Mouse (Mus musculus): ENCODE measurements around the gene Tlcd2. TPM values are rescaled to one million over a fixed set of nuclear protein-coding genes. Genes with fewer than 3 reads are reported as not detected.

Gene Tlcd2
- polyA plus RNA-seq, 1 experiment from 2014 or later, result 12.4 TPM

DNA sequence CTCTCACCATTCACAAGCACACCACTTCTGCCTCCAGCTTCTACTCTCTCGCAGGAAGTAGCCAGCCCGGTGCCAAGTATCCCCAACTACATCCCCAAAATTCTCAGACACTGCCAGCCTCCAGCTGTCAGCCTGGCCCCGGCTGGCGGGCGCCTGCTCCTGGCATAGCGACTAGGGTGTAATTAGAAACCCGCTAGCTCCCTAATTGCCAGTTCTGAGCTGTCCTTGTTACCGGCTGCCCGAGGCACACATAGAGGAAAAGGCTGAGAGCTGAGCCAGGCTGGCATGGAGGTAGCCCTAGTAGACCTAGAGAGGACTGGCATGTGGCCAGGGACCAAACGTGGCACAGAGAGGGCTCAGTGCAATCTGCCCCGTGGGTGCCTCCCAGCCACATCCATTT is 30.2 kb upstream of the Tlcd2 start:
- Histone ChIP-seq H3K4me3 (no peak overlapping the region), H3K4me1 (replicated peaks) (no peaks in the 10 kb centered on the region), H3K36me3 (no peaks in the 10 kb centered on the region), H3K27me3 (ENCODE audit: insufficient read depth, poor library complexity, severe bottlenecking) (no peaks in the 10 kb centered on the region), H3K9me3 (peaks cover 9% of the 10 kb centered on the region; the same call in 1 of the 2 replicates), H3K27ac (no peak overlapping the region)
- DNase-seq (ENCODE audit: low spot score), result no peak
- WGBS, result 90% methylated on average over 11 of the region's 11 CpGs

DNA sequence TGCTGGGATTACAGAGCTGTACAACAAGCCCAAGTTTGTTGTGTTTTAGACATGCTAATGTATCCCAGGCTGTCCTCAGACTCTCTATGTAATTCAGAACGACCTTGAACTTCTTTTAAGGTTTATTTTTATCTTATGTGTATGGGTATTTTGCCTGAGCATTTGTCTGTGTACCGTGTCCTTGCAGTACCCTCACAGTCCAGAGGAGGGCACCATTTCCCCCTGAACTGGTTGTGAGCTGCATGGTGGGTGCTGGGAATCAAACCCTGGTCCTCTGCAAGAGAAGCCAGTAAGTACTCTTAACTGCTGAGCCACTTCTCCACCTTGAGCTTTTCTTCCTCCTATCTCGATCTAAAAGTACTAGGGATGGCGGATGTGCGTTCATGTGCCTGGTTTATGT is 27.4 kb upstream of the Tlcd2 start:
- H3K27me3 ChIP-seq (ENCODE audit: insufficient read depth, poor library complexity, severe bottlenecking), result no peaks in the 10 kb centered on the region
- 90% methylated on average over 5 of the region's 5 CpGs for WGBS
- H3K9me3 ChIP-seq, result peaks cover 9% of the 10 kb centered on the region; the same call in 1 of the 2 replicates
- no peaks in the 10 kb centered on the region for H3K4me1 ChIP-seq (replicated peaks)
- no peak overlapping the region for H3K4me3 ChIP-seq
- no peak for DNase-seq (ENCODE audit: low spot score)
- no peak overlapping the region for H3K27ac ChIP-seq
- H3K36me3 ChIP-seq, result no peaks in the 10 kb centered on the region

DNA sequence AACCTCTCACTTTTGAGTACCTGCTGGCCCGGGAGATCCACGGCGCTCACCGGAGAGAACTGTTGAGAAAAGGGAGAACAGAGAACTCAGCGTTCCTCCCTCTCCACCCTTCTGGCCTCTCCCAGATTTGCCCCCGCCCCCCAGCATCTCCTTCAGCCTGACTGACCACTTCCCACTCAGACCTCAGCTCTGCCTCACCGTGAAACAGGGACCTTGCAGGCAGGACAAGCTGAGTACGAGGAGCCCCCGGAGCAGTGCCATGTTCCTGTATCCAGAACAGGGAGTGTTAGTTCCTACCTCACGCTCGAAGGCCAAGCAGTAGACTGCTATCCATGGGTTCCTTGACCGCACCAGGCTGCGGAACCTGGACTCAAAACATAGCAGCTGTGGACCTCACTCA is 23.3 kb upstream of the Tlcd2 start:
- DNase-seq (ENCODE audit: low spot score), result no peak
- Histone ChIP-seq H3K9me3 (peaks cover 5% of the 10 kb centered on the region; the same call in 1 of the 2 replicates), H3K36me3 (peaks cover 12% of the 10 kb centered on the region), H3K27me3 (ENCODE audit: insufficient read depth, poor library complexity, severe bottlenecking) (no peaks in the 10 kb centered on the region), H3K4me1 (replicated peaks) (no peaks in the 10 kb centered on the region), H3K4me3 (no peak overlapping the region), H3K27ac (no peak overlapping the region)
- 84% methylated on average over 13 of the region's 13 CpGs for WGBS

DNA sequence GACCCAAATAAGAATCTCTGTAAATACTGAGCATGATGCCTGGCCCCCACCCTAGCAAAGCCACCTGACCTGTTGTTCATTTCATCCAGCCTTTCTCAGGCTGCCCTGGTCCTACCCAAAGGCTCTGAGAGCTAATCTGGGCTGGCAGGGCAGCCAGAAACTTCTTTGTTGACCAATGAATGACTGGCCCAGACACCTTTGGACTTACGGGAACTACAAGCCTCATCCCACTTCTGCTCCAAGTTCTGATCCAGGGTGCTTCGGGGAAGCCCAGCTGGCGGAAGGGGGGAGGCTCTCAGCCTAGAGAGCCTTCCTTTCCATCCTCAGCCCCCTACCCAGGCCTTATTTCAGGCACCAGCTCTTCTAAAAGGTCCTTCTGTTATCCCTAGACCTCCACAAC is 22.7 kb upstream of the Tlcd2 start:
- no peak overlapping the region for H3K27ac ChIP-seq
- H3K9me3 ChIP-seq, result peaks cover 5% of the 10 kb centered on the region; the same call in 1 of the 2 replicates
- WGBS, result 90% methylated on average over 3 of the region's 3 CpGs
- no peak overlapping the region for H3K4me3 ChIP-seq
- H3K4me1 ChIP-seq (replicated peaks), result peaks cover 5% of the 10 kb centered on the region
- peaks cover 12% of the 10 kb centered on the region for H3K36me3 ChIP-seq
- no peak for DNase-seq (ENCODE audit: low spot score)
- no peaks in the 10 kb centered on the region for H3K27me3 ChIP-seq (ENCODE audit: insufficient read depth, poor library complexity, severe bottlenecking)

DNA sequence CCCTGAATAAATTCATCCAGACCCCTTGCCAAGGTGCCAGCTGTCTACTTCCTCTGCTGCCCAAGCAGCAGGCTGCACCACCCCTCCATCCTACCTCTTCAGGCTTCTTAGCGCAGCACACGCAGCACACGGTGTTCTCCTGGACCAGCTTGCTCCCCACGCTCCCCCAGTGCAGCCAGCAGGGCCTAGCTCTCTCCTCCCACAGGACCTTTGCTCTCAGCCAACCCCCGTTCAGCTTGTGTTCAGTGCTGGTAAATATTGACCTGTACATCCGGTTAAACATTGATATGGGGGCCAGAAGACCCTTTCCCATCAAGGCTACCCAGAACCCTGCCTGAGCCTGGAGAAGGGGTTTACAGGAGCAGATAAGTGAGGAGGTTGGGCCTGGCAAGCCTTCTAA is 22.2 kb upstream of the Tlcd2 start, which contains the start of gene Serpinf2:
Gene Serpinf2, minus strand, starts transcription at position 229 of the 400 bp plus-strand sequence.
- Histone ChIP-seq H3K36me3 (peaks cover 12% of the 10 kb centered on the region), H3K9me3 (peaks cover 2% of the 10 kb centered on the region; the same call in 1 of the 2 replicates), H3K4me1 (replicated peaks) (peaks cover 11% of the 10 kb centered on the region), H3K27me3 (ENCODE audit: insufficient read depth, poor library complexity, severe bottlenecking) (no peaks in the 10 kb centered on the region), H3K4me3 (no peak within 1 kb of the TSS), H3K27ac (no peak within 1 kb of the TSS)
- WGBS, result 90% methylated on average over 6 of the region's 6 CpGs
- DNase-seq (ENCODE audit: low spot score), result no peak

DNA sequence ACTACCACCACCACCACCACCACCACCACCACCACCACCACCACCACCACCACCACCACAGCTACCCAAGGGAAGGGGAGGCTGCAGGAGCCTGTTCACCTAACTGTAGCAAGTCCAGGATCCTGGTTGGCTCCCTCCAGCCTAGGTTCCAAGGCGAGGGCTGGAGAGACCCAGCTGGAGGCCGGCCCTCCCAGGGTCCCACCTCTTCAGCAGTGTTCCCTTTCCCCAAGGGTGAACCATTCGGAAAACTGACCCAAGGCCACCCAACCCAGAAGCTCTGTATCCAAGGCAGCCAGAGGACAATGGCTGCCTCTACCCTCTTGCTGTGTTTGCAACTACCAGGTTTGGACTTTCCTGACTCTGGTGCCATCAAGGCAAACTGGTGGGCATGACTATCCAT is 21.6 kb upstream of the Tlcd2 start:
- 79% methylated on average over 3 of the region's 3 CpGs for WGBS
- H3K27me3 ChIP-seq (ENCODE audit: insufficient read depth, poor library complexity, severe bottlenecking), result no peaks in the 10 kb centered on the region
- no peak overlapping the region for H3K27ac ChIP-seq
- H3K36me3 ChIP-seq, result peaks cover 18% of the 10 kb centered on the region
- peaks cover 14% of the 10 kb centered on the region for H3K4me1 ChIP-seq (replicated peaks)
- no peaks in the 10 kb centered on the region for H3K9me3 ChIP-seq
- no peak for DNase-seq (ENCODE audit: low spot score)
- no peak overlapping the region for H3K4me3 ChIP-seq

DNA sequence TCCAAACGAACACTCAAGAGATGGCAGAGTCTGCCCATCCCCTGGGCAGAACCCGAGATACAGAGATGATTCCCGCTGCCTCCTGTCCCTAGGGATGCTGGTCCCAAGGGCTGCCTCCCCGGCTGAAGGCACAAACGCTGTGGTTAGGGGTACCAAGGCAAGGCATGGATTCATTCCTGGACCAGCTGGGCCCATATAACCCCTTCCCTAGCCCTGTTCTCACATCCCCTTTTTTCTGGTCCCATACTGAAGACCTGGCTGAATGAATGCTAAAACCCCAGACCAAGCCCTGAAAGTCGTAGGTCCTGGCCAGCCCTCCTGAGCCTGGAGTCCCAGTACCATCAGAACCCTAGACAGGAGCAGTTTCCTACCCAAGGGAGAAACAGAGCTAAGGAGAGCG is 20.5 kb upstream of the Tlcd2 start:
- Histone ChIP-seq H3K27me3 (ENCODE audit: insufficient read depth, poor library complexity, severe bottlenecking) (no peaks in the 10 kb centered on the region), H3K4me1 (replicated peaks) (peaks cover 14% of the 10 kb centered on the region), H3K9me3 (no peaks in the 10 kb centered on the region), H3K27ac (no peak overlapping the region), H3K4me3 (no peak overlapping the region), H3K36me3 (peaks cover 26% of the 10 kb centered on the region)
- 91% methylated on average over 7 of the region's 7 CpGs for WGBS
- DNase-seq (ENCODE audit: low spot score), result no peak

DNA sequence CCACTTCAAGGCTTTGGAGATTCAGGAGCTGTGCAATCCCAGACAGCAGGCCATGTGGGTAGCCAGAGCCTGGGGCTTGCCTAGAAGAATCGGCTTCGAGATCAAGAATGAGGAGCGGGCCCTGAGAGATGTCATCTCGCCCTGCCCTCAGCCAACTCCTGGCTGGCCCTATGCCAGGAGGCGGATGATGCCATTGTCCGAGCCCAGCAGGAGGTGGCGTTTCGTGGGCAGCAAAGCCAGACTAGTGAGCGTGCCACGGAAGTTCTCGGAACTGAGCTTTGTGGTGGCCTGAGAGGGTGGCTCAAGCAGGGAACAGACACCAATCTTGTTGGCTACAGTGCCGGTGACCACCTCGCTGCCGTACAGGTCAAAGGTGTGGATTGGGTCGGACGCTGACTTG is 19.9 kb upstream of the Tlcd2 start:
- H3K4me1 ChIP-seq (replicated peaks), result peaks cover 14% of the 10 kb centered on the region
- DNase-seq (ENCODE audit: low spot score), result no peak
- H3K36me3 ChIP-seq, result peaks cover 26% of the 10 kb centered on the region
- no peak overlapping the region for H3K4me3 ChIP-seq
- 88% methylated on average over 16 of the region's 16 CpGs for WGBS
- H3K27me3 ChIP-seq (ENCODE audit: insufficient read depth, poor library complexity, severe bottlenecking), result no peaks in the 10 kb centered on the region
- no peaks in the 10 kb centered on the region for H3K9me3 ChIP-seq
- no peak overlapping the region for H3K27ac ChIP-seq

DNA sequence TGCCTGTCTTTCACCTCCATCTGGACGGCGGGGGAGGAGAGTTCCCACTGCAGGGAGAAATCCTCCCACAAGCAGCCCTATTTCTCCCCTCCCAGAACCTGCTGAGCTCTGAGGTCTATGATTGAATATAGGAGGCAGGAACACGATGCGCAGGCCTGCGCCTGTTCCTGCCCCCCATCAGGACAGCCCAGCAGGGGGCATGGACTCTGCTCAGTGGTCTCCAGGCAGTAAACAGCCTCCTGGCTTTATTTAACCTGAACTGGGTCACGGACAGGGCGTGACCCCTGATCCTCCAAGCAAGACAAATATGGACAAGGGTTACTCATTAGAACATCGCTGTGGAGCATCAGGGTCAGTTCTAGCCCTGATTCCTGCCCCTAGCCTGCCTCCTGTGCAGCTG is 17.8 kb upstream of the Tlcd2 start:
- peaks cover 14% of the 10 kb centered on the region for H3K4me1 ChIP-seq (replicated peaks)
- peaks cover 47% of the 10 kb centered on the region for H3K36me3 ChIP-seq
- H3K4me3 ChIP-seq, result no peak overlapping the region
- no peaks in the 10 kb centered on the region for H3K9me3 ChIP-seq
- no peak for DNase-seq (ENCODE audit: low spot score)
- H3K27ac ChIP-seq, result no peak overlapping the region
- 29% methylated on average over 8 of the region's 8 CpGs for WGBS
- no peaks in the 10 kb centered on the region for H3K27me3 ChIP-seq (ENCODE audit: insufficient read depth, poor library complexity, severe bottlenecking)

DNA sequence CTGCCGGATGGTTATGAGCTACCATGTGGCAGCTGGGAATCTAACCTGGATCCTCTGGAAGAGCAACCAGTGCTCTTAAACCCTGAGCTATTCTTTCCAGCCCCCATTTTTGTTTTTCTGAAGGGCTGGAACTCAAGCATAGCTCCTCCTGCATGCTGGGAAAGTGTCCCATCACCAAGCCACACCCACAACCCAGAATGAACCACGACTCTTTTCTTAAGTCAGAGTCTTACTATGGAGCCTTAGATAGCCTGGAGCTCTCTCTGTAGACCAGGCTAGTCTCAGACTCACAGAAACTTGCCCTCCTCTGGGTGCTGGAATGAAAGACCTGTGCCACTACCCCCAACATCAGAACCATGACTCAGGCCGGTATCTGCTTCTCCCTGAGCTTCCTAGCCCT is 12.9 kb upstream of the Tlcd2 start:
- DNase-seq (ENCODE audit: low spot score), result no peak
- H3K27ac ChIP-seq, result peak overlapping the region; percentile 10; the same call in 1 of the 2 replicates
- H3K4me1 ChIP-seq (replicated peaks), result peaks cover 28% of the 10 kb centered on the region
- 86% methylated on average over 3 of the region's 3 CpGs for WGBS
- H3K36me3 ChIP-seq, result peaks cover 44% of the 10 kb centered on the region
- H3K27me3 ChIP-seq (ENCODE audit: insufficient read depth, poor library complexity, severe bottlenecking), result peaks cover 4% of the 10 kb centered on the region; the same call in 1 of the 2 replicates
- no peaks in the 10 kb centered on the region for H3K9me3 ChIP-seq
- peak overlapping the region; percentile 7; the same call in 1 of the 2 replicates for H3K4me3 ChIP-seq

DNA sequence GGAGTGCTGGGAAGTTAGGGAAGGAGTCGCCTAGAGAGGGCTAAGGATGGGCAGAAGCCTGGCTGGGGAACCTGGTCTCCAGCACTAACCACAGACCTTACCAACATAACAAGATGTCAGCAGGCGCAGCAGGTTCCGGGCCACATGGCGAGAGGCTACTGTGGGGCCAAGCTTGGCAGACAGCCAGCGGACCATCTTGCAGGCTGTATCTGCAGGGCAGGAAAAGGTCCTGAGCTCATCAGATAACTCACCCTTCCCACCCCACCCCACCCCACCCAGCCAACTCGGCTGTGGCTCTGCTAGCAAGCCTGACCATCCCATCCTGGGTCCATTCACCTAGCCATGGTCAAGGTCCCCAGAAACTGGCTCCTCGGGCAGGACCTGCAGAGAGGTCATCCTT is 11.8 kb upstream of the Tlcd2 start:
- H3K9me3 ChIP-seq, result no peaks in the 10 kb centered on the region
- peaks cover 28% of the 10 kb centered on the region for H3K4me1 ChIP-seq (replicated peaks)
- peaks cover 8% of the 10 kb centered on the region; the same call in 1 of the 2 replicates for H3K27me3 ChIP-seq (ENCODE audit: insufficient read depth, poor library complexity, severe bottlenecking)
- peaks cover 40% of the 10 kb centered on the region for H3K36me3 ChIP-seq
- 93% methylated on average over 7 of the region's 7 CpGs for WGBS
- no peak overlapping the region for H3K4me3 ChIP-seq
- H3K27ac ChIP-seq, result peak overlapping the region; percentile 9; the same call in 1 of the 2 replicates
- no peak for DNase-seq (ENCODE audit: low spot score)

DNA sequence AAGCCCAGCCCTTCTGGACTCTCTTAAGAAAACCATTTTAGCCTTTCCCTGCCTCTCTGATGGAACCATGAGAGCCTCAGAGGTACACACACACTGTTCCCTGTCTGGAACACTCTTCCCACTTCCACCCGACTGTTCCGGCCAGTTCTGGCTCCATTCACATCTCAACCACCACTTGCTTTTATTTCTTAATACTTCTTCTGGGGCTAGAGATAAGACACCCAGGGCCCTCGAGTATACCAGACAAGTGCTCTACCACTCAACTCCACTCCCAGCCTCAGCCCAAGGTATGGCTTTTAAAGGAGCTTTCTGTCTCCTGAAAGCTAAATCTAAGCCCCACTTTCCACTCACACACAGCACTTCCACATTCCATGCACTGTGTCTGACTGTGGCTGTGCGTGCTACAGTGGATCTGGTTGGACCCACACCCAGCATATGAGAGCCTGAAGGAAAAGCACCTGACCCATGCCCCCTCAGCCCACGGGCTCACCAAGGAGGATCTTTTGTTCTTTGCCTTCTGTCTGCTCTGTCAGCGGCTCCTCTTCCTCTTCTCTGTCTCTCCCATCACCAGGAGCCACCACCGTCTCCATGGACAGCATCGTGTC is 11.1 kb upstream of the Tlcd2 start:
- 86% methylated on average over 8 of the region's 8 CpGs for WGBS
- peaks cover 34% of the 10 kb centered on the region for H3K36me3 ChIP-seq
- peaks cover 35% of the 10 kb centered on the region for H3K4me1 ChIP-seq (replicated peaks)
- H3K27me3 ChIP-seq (ENCODE audit: insufficient read depth, poor library complexity, severe bottlenecking), result peaks cover 8% of the 10 kb centered on the region; the same call in 1 of the 2 replicates
- no peaks in the 10 kb centered on the region for H3K9me3 ChIP-seq
- no peak overlapping the region for H3K4me3 ChIP-seq
- H3K27ac ChIP-seq, result 0 out of 2 replicates have a peak overlapping the region, but pooled peaks have one; percentile 13
- DNase-seq (ENCODE audit: low spot score), result no peak

DNA sequence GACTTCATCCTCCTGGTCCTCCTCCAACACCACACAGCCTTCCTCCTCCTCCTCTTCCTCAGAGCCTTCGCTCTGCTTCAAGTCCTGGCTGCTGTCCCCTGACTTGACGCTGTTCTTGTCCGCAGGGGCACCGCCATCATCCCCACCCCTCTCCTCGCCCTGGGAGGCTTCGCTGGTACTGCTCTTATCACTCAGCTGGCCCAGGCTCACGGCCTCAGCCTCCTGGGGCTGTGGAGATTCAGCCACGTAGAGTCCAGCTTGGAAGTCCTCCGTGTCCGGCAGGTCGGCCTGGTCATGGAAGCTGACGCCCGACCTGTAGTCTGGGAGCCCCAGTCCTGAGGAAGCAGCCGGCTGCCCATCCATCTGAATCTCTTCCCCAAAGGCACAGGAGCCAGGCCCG is 10.6 kb upstream of the Tlcd2 start:
- H3K27me3 ChIP-seq (ENCODE audit: insufficient read depth, poor library complexity, severe bottlenecking), result peaks cover 8% of the 10 kb centered on the region; the same call in 1 of the 2 replicates
- no peaks in the 10 kb centered on the region for H3K9me3 ChIP-seq
- peak overlapping the region; percentile 6; the same call in 1 of the 2 replicates for H3K4me3 ChIP-seq
- WGBS, result 89% methylated on average over 15 of the region's 15 CpGs
- peaks cover 35% of the 10 kb centered on the region for H3K4me1 ChIP-seq (replicated peaks)
- DNase-seq (ENCODE audit: low spot score), result no peak
- peak overlapping the region; percentile 13; the same call in 1 of the 2 replicates for H3K27ac ChIP-seq
- H3K36me3 ChIP-seq, result peaks cover 30% of the 10 kb centered on the region
